Mouse (Mus musculus) thymus, adult 2 months (tissue): ENCODE data around the gene Fgfr2.

Experiments used
- CTCF ChIP-seq: fragments of 200-500 bp; IDR thresholded peaks from 2 replicates; pipeline ENCODE4 v1.5.1; 2012; ENCODE audit warnings: mild to moderate bottlenecking, control low read depth, low read length, moderate library complexity, borderline replicate concordance; ENCODE audit not compliant: control insufficient read depth, poor library complexity, insufficient read depth; ENCODE audit errors: extremely low read depth
- POLR2A ChIP-seq: fragments of 200-500 bp; IDR thresholded peaks from 2 replicates; pipeline ENCODE4 v1.6.1; 2012; ENCODE audit warnings: mild to moderate bottlenecking, low read length, control low read depth, moderate library complexity; ENCODE audit not compliant: control insufficient read depth, poor library complexity, insufficient read depth; ENCODE audit errors: extremely low read depth

DNA sequence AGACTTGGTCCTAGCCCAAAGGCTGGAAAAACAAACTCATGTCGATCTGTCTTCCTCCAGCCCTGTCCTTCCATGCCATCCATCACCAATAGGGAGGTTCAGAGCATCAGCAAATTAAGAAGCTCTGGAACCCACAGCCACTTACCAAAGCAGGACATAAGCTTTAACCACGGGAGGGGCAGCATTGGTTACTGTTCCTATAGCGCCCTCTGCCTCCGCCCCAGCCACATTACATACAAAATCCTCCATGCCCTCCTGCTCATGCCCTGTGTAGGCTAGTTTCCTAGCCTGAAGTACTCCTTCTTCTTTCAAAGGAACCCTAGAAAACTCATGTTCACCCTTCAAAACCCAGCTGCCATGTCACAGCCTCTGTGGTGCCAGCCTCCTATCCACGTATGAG, 648.1 kb downstream of the Fgfr2 start:
- TF ChIP-seq CTCF (peak; percentile 34; the same call in 1 of the 2 replicates), POLR2A (no peak)
